Mouse (Mus musculus): Measurements from ENCODE around the gene Rock2. TPM values are rescaled to one million over a fixed set of nuclear protein-coding genes. Genes with fewer than 3 reads are reported as not detected.

Rock2 gene
- polyA plus RNA-seq, 1 experiment from 2014 or later = 12.5 TPM

DNA sequence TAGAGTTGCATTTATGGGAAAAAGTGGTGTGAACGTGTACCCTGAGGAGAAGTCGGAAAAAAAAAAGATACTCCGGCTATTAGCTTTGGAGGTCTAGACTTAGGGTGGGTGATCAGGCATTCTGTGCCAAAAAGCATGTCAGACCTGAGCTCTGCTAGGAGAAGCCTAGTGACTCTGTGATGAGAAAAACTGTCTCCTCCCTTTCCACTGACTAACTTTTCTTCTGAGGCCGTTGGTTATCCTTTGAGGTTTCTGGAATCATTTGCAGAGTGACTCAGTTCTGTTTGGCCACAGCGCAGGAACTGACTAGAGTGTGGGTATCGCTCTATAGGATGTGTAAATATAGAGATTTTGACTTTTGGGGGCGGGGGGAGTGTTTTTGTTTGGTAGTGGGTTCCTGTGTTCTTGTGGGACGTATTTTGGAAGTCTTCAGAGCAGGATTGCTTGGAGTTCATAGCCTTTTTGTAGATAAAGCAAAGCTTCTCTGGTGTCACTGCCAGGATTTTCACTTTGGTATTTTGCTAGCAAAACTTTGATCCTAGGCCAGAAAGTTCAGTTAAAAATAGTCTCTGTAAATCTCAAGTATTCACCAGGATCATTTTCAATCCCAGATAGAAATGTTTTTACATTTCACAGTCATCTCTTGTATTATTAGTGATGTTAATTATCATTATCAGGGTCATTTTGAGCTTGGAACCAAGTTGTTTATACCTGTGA, 1.5 kb downstream of the Rock2 start:
- Histone ChIP-seq H3K9me3 (replicated peaks) (no peaks in the 10 kb centered on the region), H3K27me3 (ENCODE audit: low read depth, poor library complexity, severe bottlenecking) (no peaks in the 10 kb centered on the region), H3K27ac (peak overlapping the region; percentile 96; the same call in 1 of the 2 replicates), H3K4me1 (peaks cover 34% of the 10 kb centered on the region), H3K4me3 (peak overlapping the region; percentile 97), H3K36me3 (no peaks in the 10 kb centered on the region)
- no peak for DNase-seq (ENCODE audit: low spot score)
- 33% methylated on average over 8 of the region's 8 CpGs for WGBS

DNA sequence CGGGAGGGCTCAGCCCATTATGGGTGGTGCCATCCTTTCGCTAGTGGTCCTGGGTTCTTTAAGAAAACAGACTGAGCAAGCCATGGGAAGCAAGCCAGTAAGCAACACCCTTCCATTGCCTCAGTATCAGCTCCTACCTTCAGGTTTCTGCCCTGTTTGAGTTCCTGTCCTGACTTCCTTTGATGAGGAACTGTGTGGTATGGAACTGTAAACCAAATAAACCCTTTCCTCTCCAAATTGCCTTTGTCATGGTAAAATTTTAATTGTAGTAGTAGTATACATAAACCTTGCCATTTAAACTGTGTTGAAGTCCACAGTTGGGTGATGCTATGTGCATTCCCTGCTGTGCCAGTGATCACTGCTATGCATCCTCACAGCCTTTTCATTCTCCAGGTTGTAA, 2.5 kb downstream of the Rock2 start:
- Histone ChIP-seq H3K36me3 (no peaks in the 10 kb centered on the region), H3K27ac (no peak overlapping the region), H3K27me3 (ENCODE audit: low read depth, poor library complexity, severe bottlenecking) (no peaks in the 10 kb centered on the region), H3K4me1 (peaks cover 34% of the 10 kb centered on the region), H3K9me3 (replicated peaks) (no peaks in the 10 kb centered on the region), H3K4me3 (no peak overlapping the region)
- 84% methylated on average over 2 of the region's 2 CpGs for WGBS
- no peak for DNase-seq (ENCODE audit: low spot score)

DNA sequence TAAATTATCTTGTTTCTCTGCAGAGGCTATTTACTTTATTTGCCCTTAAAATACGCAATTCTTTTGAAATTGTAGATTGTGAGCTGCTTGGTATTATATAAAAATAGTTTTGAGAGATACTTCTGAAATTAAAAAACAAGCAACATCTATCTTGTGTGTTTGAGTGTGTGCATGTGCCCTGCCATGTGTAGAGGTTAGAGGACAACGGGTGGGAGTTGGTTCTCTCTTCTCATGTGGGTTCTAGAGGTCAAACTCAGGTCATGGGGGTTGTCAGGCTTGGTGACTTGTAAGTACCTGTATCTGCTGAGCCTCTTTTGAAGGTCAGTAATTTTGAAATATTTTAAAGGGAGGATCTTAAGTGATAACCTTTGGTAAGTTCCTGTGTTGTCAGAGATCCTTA, 3.5 kb downstream of the Rock2 start:
- no peak for DNase-seq (ENCODE audit: low spot score)
- H3K9me3 ChIP-seq (replicated peaks) = no peaks in the 10 kb centered on the region
- 50% methylated on average over 2 of the region's 2 CpGs for WGBS
- no peaks in the 10 kb centered on the region for H3K27me3 ChIP-seq (ENCODE audit: low read depth, poor library complexity, severe bottlenecking)
- no peaks in the 10 kb centered on the region for H3K36me3 ChIP-seq
- H3K4me1 ChIP-seq = peaks cover 33% of the 10 kb centered on the region
- no peak overlapping the region for H3K4me3 ChIP-seq
- H3K27ac ChIP-seq = no peak overlapping the region

DNA sequence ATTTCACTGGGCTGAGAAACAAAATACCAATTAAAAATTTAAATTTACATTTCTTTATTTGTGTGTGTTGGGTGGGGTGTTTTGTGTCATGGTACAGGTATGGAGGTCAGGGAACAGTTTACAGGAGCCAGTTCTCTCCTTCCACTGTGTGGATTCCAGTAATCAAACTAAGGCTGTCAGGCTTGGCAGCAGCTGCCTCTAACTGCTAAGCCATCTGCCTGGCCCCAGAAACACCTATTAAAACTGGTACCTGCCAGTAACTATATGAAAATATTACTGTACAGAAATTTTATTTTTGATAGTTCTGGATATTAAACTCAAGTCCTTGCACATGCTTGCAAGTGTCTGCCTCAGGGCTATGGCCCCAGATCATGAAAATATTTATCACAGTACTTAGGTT, 4.1 kb downstream of the Rock2 start:
- no peak for DNase-seq (ENCODE audit: low spot score)
- Histone ChIP-seq H3K27me3 (ENCODE audit: low read depth, poor library complexity, severe bottlenecking) (no peaks in the 10 kb centered on the region), H3K27ac (no peak overlapping the region), H3K9me3 (replicated peaks) (no peaks in the 10 kb centered on the region), H3K4me1 (peaks cover 28% of the 10 kb centered on the region), H3K4me3 (no peak overlapping the region), H3K36me3 (no peaks in the 10 kb centered on the region)

DNA sequence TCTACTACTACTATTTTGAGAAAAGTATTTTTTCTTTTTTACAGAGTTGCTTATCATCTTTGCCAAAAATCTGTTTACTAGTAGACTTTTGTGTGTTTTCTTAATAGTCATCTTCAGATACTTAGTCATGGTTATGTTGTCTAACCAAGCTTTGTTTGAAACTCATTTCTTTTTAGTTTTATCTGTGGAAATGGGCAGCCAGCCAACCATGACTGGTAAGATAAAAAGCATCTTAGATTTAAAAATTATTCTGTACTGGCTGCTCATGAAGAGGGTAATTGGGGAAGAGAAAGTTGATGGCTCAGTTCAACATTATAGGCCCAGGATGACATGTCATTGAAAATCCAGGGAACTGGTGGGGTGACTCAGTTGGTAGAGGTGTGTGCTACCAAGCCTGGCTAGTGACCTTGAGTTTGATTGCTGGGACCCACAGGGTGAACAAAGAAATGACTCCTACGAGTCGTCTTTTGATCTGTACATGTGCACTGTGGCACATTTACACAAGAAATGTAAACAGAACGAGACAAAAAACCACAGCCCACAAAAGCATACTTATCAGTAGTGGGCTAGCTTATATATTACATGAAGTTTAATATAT, 6.0 kb downstream of the Rock2 start:
- no peaks in the 10 kb centered on the region for H3K27me3 ChIP-seq (ENCODE audit: low read depth, poor library complexity, severe bottlenecking)
- peaks cover 21% of the 10 kb centered on the region for H3K4me1 ChIP-seq
- H3K27ac ChIP-seq = no peak overlapping the region
- 78% methylated on average over 3 of the region's 3 CpGs for WGBS
- DNase-seq (ENCODE audit: low spot score) = no peak
- H3K4me3 ChIP-seq = no peak overlapping the region
- no peaks in the 10 kb centered on the region for H3K9me3 ChIP-seq (replicated peaks)
- H3K36me3 ChIP-seq = no peaks in the 10 kb centered on the region

DNA sequence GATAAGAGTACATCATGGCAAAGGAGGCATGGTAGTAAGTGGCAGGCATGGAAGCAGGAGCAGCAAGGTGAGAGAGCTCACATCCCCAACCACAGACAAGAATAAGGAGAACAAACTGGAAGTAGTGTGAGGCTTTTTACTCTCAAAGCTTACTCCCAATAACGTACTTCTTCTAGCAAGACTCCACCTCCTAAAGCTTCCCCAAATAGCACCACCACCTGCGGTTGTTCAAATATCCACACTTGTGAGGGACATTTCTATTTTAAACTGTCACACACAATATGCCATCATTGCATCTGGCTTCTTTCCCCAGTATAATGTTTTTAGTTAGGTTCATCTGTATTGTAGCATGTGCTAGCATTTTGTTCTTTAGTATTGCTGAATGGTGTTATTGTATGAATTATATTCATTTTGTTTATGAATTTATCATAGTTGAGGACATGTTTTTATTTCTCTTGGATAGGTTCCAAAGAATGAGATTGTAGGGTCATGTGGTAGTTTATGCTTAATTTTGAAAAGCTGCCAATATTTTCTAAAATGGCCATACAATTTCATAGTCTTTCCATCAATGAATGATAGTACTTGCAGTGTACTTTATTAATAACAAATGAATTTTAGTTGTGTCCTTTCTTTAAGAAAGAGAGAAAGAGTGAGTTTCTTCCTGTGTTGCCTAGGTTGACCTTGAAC, 9.4 kb downstream of the Rock2 start:
- WGBS = 98% methylated on average over 2 of the region's 2 CpGs
- H3K27ac ChIP-seq = no peak overlapping the region
- H3K27me3 ChIP-seq (ENCODE audit: low read depth, poor library complexity, severe bottlenecking) = no peaks in the 10 kb centered on the region
- no peaks in the 10 kb centered on the region for H3K4me1 ChIP-seq
- H3K36me3 ChIP-seq = no peaks in the 10 kb centered on the region
- no peak overlapping the region for H3K4me3 ChIP-seq
- no peaks in the 10 kb centered on the region for H3K9me3 ChIP-seq (replicated peaks)
- no peak for DNase-seq (ENCODE audit: low spot score)

DNA sequence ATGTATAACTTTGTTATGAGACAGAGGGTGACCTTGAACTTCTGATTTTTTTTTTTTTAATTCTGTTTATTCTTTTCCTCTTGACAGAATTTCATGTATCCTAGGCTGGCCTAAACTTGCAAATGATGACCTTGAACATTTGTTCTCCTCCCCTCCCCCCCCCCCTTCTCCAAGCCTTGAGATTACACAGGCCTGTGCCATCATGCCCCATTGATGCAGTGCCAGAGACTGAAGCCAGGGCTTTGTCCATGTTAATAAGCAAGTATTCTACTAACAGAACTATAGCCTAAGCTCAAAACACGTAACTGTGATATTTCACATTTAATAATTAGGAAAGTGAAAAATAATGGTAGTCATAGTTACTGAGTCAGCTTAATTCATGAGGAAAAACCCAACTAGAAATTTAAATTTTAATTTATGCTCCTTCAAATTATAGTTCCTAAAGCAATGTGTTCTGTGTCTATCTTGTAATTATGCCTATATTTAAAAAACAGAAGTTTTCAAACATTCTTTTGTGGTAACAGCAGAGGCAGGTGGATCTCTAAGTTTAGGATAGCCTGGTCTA, 12.7 kb downstream of the Rock2 start:
- WGBS = 95% methylated on average over 1 of the region's 1 CpGs
- Histone ChIP-seq H3K27me3 (ENCODE audit: low read depth, poor library complexity, severe bottlenecking) (no peaks in the 10 kb centered on the region), H3K4me3 (no peak overlapping the region), H3K4me1 (no peaks in the 10 kb centered on the region), H3K27ac (no peak overlapping the region), H3K9me3 (replicated peaks) (no peaks in the 10 kb centered on the region), H3K36me3 (no peaks in the 10 kb centered on the region)
- no peak for DNase-seq (ENCODE audit: low spot score)

DNA sequence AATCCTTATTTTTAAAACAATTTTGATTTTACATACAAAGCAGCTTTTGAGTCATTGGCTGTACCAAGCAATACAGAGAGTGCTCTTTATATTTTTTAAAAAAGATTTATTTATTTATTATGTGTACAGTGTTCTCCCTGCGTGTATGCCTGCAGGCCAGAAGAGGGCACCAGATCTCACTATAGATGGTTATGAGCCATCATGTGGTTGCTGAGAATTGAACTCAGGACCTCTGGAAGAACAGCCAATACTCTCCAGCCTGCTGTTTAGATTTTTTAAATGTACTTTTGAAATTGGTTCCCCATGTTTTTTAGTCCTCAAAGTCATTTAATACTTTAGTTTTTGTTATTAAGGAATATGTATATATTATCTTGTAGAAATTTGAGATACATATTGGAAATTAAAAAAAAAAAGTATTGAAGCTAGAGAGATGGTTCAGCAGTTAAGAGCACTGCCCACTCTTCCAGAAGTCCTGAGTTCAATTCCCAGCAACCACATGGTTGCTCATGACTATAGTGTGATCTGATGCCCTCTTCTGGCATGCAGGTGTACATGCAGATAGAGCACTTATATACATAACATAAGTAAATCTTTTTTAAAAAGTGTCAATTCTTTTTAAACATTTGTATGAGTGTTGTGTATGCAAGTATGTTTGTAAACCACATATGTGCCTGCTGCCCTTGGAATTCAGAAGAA, 13.4 kb downstream of the Rock2 start:
- no peaks in the 10 kb centered on the region for H3K4me1 ChIP-seq
- no peaks in the 10 kb centered on the region for H3K36me3 ChIP-seq
- DNase-seq (ENCODE audit: low spot score) = no peak
- no peak overlapping the region for H3K4me3 ChIP-seq
- WGBS = 90% methylated on average over 1 of the region's 1 CpGs
- no peaks in the 10 kb centered on the region for H3K9me3 ChIP-seq (replicated peaks)
- H3K27ac ChIP-seq = no peak overlapping the region
- H3K27me3 ChIP-seq (ENCODE audit: low read depth, poor library complexity, severe bottlenecking) = no peaks in the 10 kb centered on the region

DNA sequence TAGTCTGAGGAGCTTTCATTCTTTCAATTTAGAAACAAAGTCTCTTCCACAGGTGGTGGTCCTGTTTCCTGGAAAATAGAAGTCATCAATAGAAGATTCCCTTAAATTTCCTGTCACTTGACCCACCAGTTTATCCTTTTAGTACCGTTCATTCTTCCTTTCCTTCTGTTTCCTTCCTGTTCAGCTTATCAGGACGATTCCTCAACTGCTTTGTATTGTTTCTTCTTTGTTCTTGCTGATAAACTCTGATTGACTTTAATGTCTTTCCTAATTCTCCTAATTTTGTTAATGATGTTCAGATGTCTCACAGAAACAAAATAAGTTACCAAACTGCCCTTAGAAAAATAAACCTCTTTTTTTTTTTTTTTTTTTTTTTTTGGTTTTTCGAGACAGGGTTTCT, 16.8 kb downstream of the Rock2 start:
- Histone ChIP-seq H3K27me3 (ENCODE audit: low read depth, poor library complexity, severe bottlenecking) (no peaks in the 10 kb centered on the region), H3K27ac (no peak overlapping the region), H3K4me3 (no peak overlapping the region), H3K9me3 (replicated peaks) (no peaks in the 10 kb centered on the region), H3K36me3 (no peaks in the 10 kb centered on the region), H3K4me1 (no peaks in the 10 kb centered on the region)
- no peak for DNase-seq (ENCODE audit: low spot score)
- WGBS = 72% methylated on average over 2 of the region's 3 CpGs

DNA sequence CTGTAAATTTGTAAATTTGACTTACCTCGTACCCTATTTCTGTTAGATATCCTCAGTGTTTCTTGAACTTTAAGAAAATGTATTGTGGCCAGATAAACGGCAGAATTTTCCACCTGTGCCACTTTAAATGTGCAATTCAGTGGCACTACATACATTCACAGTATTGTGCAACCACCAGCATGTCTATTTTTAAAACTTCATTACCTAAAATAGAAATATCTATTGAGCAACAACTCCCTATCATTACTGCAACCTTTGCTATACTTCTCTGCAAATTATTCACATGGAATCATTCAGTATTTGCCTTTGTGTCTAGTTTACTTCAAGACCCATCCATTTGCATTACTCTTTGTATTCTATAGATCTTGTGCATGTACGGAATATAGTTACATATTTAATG, 17.9 kb downstream of the Rock2 start:
- no peak for DNase-seq (ENCODE audit: low spot score)
- H3K27ac ChIP-seq = no peak overlapping the region
- H3K9me3 ChIP-seq (replicated peaks) = no peaks in the 10 kb centered on the region
- no peaks in the 10 kb centered on the region for H3K36me3 ChIP-seq
- H3K4me3 ChIP-seq = no peak overlapping the region
- H3K27me3 ChIP-seq (ENCODE audit: low read depth, poor library complexity, severe bottlenecking) = no peaks in the 10 kb centered on the region
- WGBS = 96% methylated on average over 3 of the region's 3 CpGs
- no peaks in the 10 kb centered on the region for H3K4me1 ChIP-seq

DNA sequence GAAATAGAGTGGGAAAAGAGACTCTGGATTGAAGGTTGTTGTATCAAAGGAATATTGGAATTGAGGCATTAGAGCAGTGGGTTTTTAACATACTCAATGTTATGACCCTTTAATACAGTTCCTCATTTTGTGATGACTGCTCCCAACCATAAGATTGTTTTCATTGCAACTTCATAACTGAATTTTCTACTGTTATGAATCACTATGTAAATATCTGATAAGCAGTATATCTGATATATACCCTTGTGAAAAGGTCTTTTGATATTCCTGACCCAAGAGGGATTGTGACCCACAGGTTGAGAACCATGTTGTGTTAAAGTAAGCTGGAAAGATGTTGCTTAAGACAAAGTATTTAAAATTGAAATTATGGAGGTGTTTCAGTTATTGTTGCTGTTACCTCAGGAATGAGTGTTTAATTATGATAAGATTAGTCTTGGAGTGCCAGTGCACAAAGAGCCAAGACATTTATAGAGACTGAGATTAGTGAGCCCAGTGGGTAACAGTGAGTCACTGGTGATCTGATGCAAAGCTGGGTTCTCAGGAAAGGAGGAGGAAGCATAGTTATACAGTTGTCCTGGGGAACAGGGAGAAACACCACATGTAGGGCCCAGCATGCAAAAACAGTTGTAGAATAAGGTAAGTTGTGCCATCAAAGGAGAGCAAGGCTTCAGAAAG, 25.6 kb downstream of the Rock2 start:
- Histone ChIP-seq H3K9me3 (replicated peaks) (no peaks in the 10 kb centered on the region), H3K27me3 (ENCODE audit: low read depth, poor library complexity, severe bottlenecking) (no peaks in the 10 kb centered on the region), H3K4me1 (no peaks in the 10 kb centered on the region), H3K27ac (no peak overlapping the region), H3K36me3 (no peaks in the 10 kb centered on the region), H3K4me3 (no peak overlapping the region)
- DNase-seq (ENCODE audit: low spot score) = no peak

DNA sequence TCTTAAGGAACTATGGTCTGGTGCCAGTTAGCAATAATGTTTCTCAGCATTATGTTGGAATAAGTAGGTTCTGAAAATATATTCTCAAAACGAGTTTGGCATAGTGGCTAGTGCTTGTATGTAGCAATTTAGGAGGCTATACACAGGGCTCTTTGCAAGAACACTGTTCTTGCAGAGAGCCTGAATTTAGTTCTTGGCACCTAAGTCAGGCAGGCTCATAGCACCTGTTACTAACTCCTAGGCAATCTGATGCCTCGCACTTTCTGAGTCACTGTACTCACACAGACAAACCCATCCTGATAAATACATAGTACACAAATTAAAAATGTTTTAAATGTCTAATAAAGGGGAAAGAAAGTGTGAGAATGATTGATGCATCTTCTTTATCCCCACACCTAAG, 33.2 kb downstream of the Rock2 start:
- no peak overlapping the region for H3K4me3 ChIP-seq
- DNase-seq (ENCODE audit: low spot score) = no peak
- no peaks in the 10 kb centered on the region for H3K9me3 ChIP-seq (replicated peaks)
- 87% methylated on average over 2 of the region's 2 CpGs for WGBS
- H3K36me3 ChIP-seq = peaks cover 41% of the 10 kb centered on the region
- H3K27me3 ChIP-seq (ENCODE audit: low read depth, poor library complexity, severe bottlenecking) = no peaks in the 10 kb centered on the region
- H3K4me1 ChIP-seq = no peaks in the 10 kb centered on the region
- no peak overlapping the region for H3K27ac ChIP-seq
